7 mouse cellular contexts compared by ENCODE assay signal in the genomic region with DNA sequence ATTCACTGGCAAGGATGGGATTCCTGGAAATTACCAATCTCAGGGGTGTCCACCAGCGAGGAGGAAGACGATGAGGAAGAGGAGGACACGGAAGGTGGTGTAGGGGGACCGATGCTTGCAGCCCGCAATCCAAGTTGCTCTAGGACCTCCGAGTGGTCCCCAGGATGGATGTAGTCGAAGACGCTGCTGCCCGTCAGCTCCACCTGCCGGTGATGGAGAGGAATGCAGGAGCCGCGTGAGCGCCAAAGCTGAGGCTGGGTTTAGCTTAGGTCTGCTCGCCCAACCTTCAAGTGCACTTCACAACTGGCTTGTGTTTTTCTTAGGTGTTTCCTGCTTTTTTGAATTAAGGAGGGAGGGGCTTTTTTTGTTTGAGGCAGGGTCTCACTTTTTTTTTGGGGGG. TPM values are rescaled to one million over a fixed set of nuclear protein-coding genes. Genes with fewer than 3 reads are reported as not detected.
DNase-seq lines count a peak whose midpoint lies in the region; ATAC-seq lines count a peak whose summit lies in the region.

No protein-coding gene starts in this region.

- H3K4me2 ChIP-seq in intestine, embryonic 14.5 days (ENCODE audit: low read length) = no peak overlapping the region
- H3K4me2 ChIP-seq in limb, embryonic 11.5 days (ENCODE audit: low read depth, severe bottlenecking) = no peak overlapping the region

- H3K9ac ChIP-seq in intestine, embryonic 14.5 days (ENCODE audit: low read length) = no peak overlapping the region
- H3K9ac ChIP-seq in limb, embryonic 11.5 days (ENCODE audit: low read length) = no peak overlapping the region

- no peak overlapping the region for H3K4me3 ChIP-seq in intestine, embryonic 14.5 days (ENCODE audit: low read depth, low read length)
- H3K4me3 ChIP-seq in limb, embryonic 11.5 days (ENCODE audit: low read depth, low read length) = no peak overlapping the region

- no peaks in the 10 kb centered on the region for H3K9me3 ChIP-seq in intestine, embryonic 14.5 days (ENCODE audit: control insufficient read depth, low read length)
- peaks cover 3% of the 10 kb centered on the region; the same call in 1 of the 2 replicates for H3K9me3 ChIP-seq in limb, embryonic 11.5 days (ENCODE audit: control insufficient read depth, low read length)

- H3K4me1 ChIP-seq in intestine, embryonic 14.5 days (replicated peaks; ENCODE audit: control insufficient read depth, insufficient read depth, low read length) = no peaks in the 10 kb centered on the region
- no peaks in the 10 kb centered on the region for H3K4me1 ChIP-seq in limb, embryonic 11.5 days (ENCODE audit: control insufficient read depth, insufficient read depth, low read length)

- H3K36me3 ChIP-seq in intestine, embryonic 14.5 days (ENCODE audit: control insufficient read depth, insufficient read depth, low read length) = no peaks in the 10 kb centered on the region
- H3K36me3 ChIP-seq in limb, embryonic 11.5 days (ENCODE audit: control insufficient read depth, insufficient read depth, low read length) = no peaks in the 10 kb centered on the region

- ATAC-seq in intestine, embryonic 14.5 days (replicated peaks; ENCODE audit: low FRiP score, low TSS enrichment, low read depth) = peak; percentile 51; the same call in 1 of the 2 replicates
- ATAC-seq in limb, embryonic 11.5 days (ENCODE audit: insufficient number of reproducible peaks, low FRiP score, low TSS enrichment, low read depth) = peak; percentile 64; the same call in 1 of the 2 replicates
- ATAC-seq in monocyte, adult 5-6 weeks (replicated peaks; ENCODE audit: insufficient number of reproducible peaks, low FRiP score, low TSS enrichment, poor library complexity, severe bottlenecking) = peak; percentile 84

- no peak overlapping the region for H3K27ac ChIP-seq in intestine, embryonic 14.5 days (ENCODE audit: low read depth)
- H3K27ac ChIP-seq in limb, embryonic 11.5 days (replicated peaks; ENCODE audit: low read depth, low read length) = no peak overlapping the region

- 0 out of 2 replicates have a peak, but pooled peaks cover 14% of the 10 kb centered on the region for H3K27me3 ChIP-seq in intestine, embryonic 14.5 days (replicated peaks; ENCODE audit: control insufficient read depth, insufficient read depth, low read length)
- H3K27me3 ChIP-seq in limb, embryonic 11.5 days (ENCODE audit: control insufficient read depth, insufficient read depth, low read length) = no peaks in the 10 kb centered on the region

- peak; percentile 58 for DNase-seq in WW6 (ENCODE audit: low read depth, low spot score)
- DNase-seq in cerebellum, adult 9-10 months = peak; percentile 79
- peak; percentile 74 to 77 for DNase-seq in frontal cortex, postnatal 25 days (ENCODE audit: low spot score in 2 of 2)
- peak; percentile 95 for DNase-seq in intestine, embryonic 14.5 days (ENCODE audit: low spot score)
- peak; percentile 95 for DNase-seq in limb, embryonic 11.5 days (ENCODE audit: low spot score)
- peak; percentile 63 to 79 for DNase-seq in spleen, postnatal 14 days (ENCODE audit: low spot score in 2 of 2)

- under 1% methylated on average over 14 of the region's 14 CpGs for WGBS in intestine, embryonic 14.5 days
- WGBS in limb, embryonic 11.5 days = 3% methylated on average over 14 of the region's 14 CpGs

RNA-seq across cellular contexts. Expression of a gene that starts 10.6 kb away (rescaled TPM):
- polyA plus RNA-seq in intestine, embryonic 14.5 days (2014; fragmentation: Nextera tagmentation; extraction: Ambion mirVana) = 54.1 and 67.2 TPM in 2 replicates
- 62.0 and 71.4 TPM in 2 replicates for polyA plus RNA-seq in limb, embryonic 11.5 days (2014; fragmentation: Nextera tagmentation; extraction: Ambion mirVana)
- 16.1 to 32.9 TPM (median 21.0 TPM) in 3 replicates for total RNA-seq in monocyte, adult 5-6 weeks (2017)

RNA-seq across cellular contexts. Expression of a gene that starts 14.3 kb away (rescaled TPM):
- polyA plus RNA-seq in intestine, embryonic 14.5 days (2014; fragmentation: Nextera tagmentation; extraction: Ambion mirVana) = 0.07 and 0.15 TPM in 2 replicates
- polyA plus RNA-seq in limb, embryonic 11.5 days (2014; fragmentation: Nextera tagmentation; extraction: Ambion mirVana) = 0.10 TPM in 1 of 2 replicates, not detected in the other
- total RNA-seq in monocyte, adult 5-6 weeks (2017) = not detected in 3 replicates
